Mouse (Mus musculus) brain, embryonic 18.5 days (tissue): ENCODE measurements around the gene Prr15l.

ENCODE experiments used
- DNase-seq: peaks from one replicate; pipeline ENCODE4 v3.0.0-alpha.2; 2012; ENCODE audit warnings: low read depth, low spot score

Gene Prr15l

GRCm38 (mm10) chr11:96946498-96946897 is 18.6 kb downstream of the Prr15l start:
- DNase-seq: no peak

- DNase-seq: no peak
These were observed 19.9 kb downstream of the Prr15l start for GRCm38 (mm10) chr11:96947849-96948248.

GRCm38 (mm10) chr11:96950767-96951166 is 22.9 kb downstream of the Prr15l start:
- DNase-seq: no peak

GRCm38 (mm10) chr11:96952426-96952825 is 24.5 kb downstream of the Prr15l start:
- DNase-seq: no peak

- no peak for DNase-seq
These were observed 25.0 kb downstream of the Prr15l start for GRCm38 (mm10) chr11:96952896-96953295.

- DNase-seq: no peak
These were observed 27.2 kb downstream of the Prr15l start for GRCm38 (mm10) chr11:96955094-96955493.

GRCm38 (mm10) chr11:96956009-96956724 is 28.3 kb downstream of the Prr15l start:
- no peak for DNase-seq

GRCm38 (mm10) chr11:96957061-96957805 is 29.3 kb downstream of the Prr15l start:
- no peak for DNase-seq

- no peak for DNase-seq
These were observed 35.7 kb downstream of the Prr15l start for GRCm38 (mm10) chr11:96963580-96963979.

GRCm38 (mm10) chr11:96966172-96966571 is 38.3 kb downstream of the Prr15l start:
- no peak for DNase-seq

- DNase-seq: no peak
These were observed 39.1 kb downstream of the Prr15l start for GRCm38 (mm10) chr11:96966914-96967543.

GRCm38 (mm10) chr11:96967544-96968269 is 39.8 kb downstream of the Prr15l start:
- no peak for DNase-seq

GRCm38 (mm10) chr11:96968476-96968875 is 40.6 kb downstream of the Prr15l start:
- DNase-seq: no peak

- DNase-seq: no peak
These were observed 41.4 kb downstream of the Prr15l start for GRCm38 (mm10) chr11:96969280-96969722.

GRCm38 (mm10) chr11:96969746-96970145 is 41.8 kb downstream of the Prr15l start:
- DNase-seq: no peak

GRCm38 (mm10) chr11:96970341-96970740 is 42.4 kb downstream of the Prr15l start:
- no peak for DNase-seq

- DNase-seq: no peak
These were observed 45.0 kb downstream of the Prr15l start for GRCm38 (mm10) chr11:96972906-96973305.

- DNase-seq: no peak
These were observed 45.6 kb downstream of the Prr15l start for GRCm38 (mm10) chr11:96973426-96973964.

GRCm38 (mm10) chr11:96974813-96975212 is 46.9 kb downstream of the Prr15l start:
- no peak for DNase-seq

- DNase-seq: no peak
These were observed 47.8 kb downstream of the Prr15l start for GRCm38 (mm10) chr11:96975511-96976378.

- DNase-seq: no peak
These were observed 48.4 kb downstream of the Prr15l start for GRCm38 (mm10) chr11:96976379-96976687.
